Mouse (Mus musculus) kidney, embryonic 14.5 days (tissue): ENCODE results near the gene Kpna7. TPM values are rescaled to one million over a fixed set of nuclear protein-coding genes. Genes with fewer than 3 reads are reported as not detected.
"Not testable (repeated sequence)": the region's sequence is repeated elsewhere in the genome, so short reads cannot be mapped to it uniquely, and the experiment has no call there.

Experiments used
- ATAC-seq: fragments of 200-750 bp; cut with Nextera tagmentation; 2 replicates; pipeline ENCODE4 v1.8.0; 2017; ENCODE audit warnings: moderate number of reproducible peaks, mild to moderate bottlenecking, moderate TSS enrichment, moderate library complexity; ENCODE audit not compliant: low FRiP score, low TSS enrichment
- H3K27ac ChIP-seq: fragments of 300-500 bp; sonication (generic); 2 replicates; pipeline ENCODE4 v1.5.1; 2014; ENCODE audit warnings: low read depth, mild to moderate bottlenecking, low read length, moderate library complexity, mixed read lengths
- H3K27me3 ChIP-seq: fragments of 300-500 bp; sonication (generic); 2 replicates; pipeline ENCODE4 v1.6.1; 2014; ENCODE audit warnings: mild to moderate bottlenecking, low read length; ENCODE audit not compliant: control insufficient read depth, insufficient read depth
- H3K36me3 ChIP-seq: fragments of 300-500 bp; sonication (generic); 2 replicates; pipeline ENCODE4 v1.6.1; 2014; ENCODE audit warnings: low read length, mixed read lengths; ENCODE audit not compliant: control insufficient read depth, insufficient read depth
- H3K4me1 ChIP-seq: fragments of 300-500 bp; sonication (generic); 2 replicates; pipeline ENCODE4 v1.6.1; 2014; ENCODE audit warnings: low read length, mixed read lengths; ENCODE audit not compliant: control insufficient read depth, insufficient read depth
- H3K4me2 ChIP-seq: fragments of 300-500 bp; sonication (generic); replicated peaks from 2 replicates; pipeline ENCODE4 v1.6.1; 2014; ENCODE audit warnings: low read depth, mild to moderate bottlenecking, low read length
- H3K4me3 ChIP-seq: fragments of 300-500 bp; sonication (generic); 2 replicates; pipeline ENCODE4 v1.5.1; 2014; ENCODE audit warnings: mild to moderate bottlenecking, low read length
- H3K9ac ChIP-seq: fragments of 300-500 bp; sonication (generic); 2 replicates; pipeline ENCODE4 v1.6.1; 2014; ENCODE audit warnings: low read depth, mild to moderate bottlenecking, low read length, moderate library complexity
- H3K9me3 ChIP-seq: fragments of 300-500 bp; sonication (generic); 2 replicates; pipeline ENCODE4 v1.6.1; 2016; ENCODE audit warnings: low read length; ENCODE audit not compliant: control insufficient read depth
- WGBS: fragments of 180-500 bp; shearing (Covaris S2); extraction: QIAGEN DNeasy Blood & Tissue Kit; methylation state at CpG from one replicate; pipeline ENCODE4 v1.1.7; 2014; 5-methylcytosine and 5-hydroxymethylcytosine counted together
- polyA plus RNA-seq: library from polyadenylated mRNA; unstranded; fragments of >200 nt; fragmentation: Nextera tagmentation; extraction: Ambion mirVana; gene quantifications from 2 replicates; pipeline ENCODE4 v1.2.1, GENCODE M21; 2014

The Kpna7 gene
- polyA plus RNA-seq, 1 experiment from 2014 or later: not detected

DNA sequence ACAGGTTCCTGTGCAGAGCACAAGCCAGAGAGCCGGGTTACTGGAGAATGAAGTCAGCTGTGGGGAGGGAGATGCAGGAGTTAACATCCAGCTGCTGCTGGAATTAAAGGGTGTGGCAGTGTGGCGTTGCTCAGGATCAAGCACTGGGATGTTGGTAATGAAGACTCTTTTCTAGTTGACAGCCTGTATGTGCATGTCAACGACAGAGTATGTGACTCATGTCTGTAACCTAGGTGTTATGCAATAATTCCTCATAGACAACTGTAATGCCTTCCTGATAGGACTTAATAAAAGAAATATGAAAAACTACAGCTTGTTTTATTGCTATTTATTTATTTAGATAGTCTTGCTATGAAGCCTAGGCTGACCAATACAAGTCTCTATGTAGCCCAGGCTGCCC lies 15.0 kb downstream of the Kpna7 start:
- Histone ChIP-seq H3K27me3 (no peaks in the 10 kb centered on the region), H3K36me3 (no peaks in the 10 kb centered on the region), H3K9ac (no peak overlapping the region), H3K4me1 (no peaks in the 10 kb centered on the region), H3K9me3 (no peaks in the 10 kb centered on the region), H3K27ac (no peak overlapping the region), H3K4me2 (no peak overlapping the region), H3K4me3 (no peak overlapping the region)
- no peak for ATAC-seq
- WGBS: 56% methylated on average over 3 of the region's 3 CpGs

DNA sequence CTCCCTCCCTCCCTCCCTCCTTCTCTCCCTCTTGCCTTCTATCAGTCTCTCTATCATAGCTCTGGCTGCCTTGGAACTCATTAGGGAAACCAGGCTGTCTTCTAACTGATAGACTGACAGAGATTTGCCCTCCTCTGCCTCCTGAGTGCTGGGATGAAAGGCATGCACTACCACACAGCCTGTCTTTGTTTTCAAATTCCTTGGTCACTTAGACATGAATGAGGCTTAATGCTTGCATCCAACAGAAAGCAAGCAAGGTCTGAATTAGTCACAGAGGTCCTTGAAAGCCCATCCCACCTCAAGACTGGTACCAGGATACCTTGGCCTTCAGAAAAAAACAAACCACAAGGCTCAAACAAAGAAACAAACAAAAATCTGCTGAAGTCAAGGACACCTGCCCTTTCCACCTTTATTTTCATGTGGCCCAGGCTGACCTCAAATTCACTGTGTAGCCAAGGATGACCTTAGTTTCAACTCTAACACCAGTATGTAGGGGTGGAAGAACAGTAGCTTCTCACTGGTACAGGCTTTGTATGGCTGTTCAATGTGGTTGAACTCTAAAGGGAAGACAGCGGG lies 19.0 kb downstream of the Kpna7 start:
- Histone ChIP-seq H3K27ac (no peak overlapping the region), H3K4me2 (no peak overlapping the region), H3K27me3 (no peaks in the 10 kb centered on the region), H3K9me3 (no peaks in the 10 kb centered on the region), H3K4me3 (no peak overlapping the region), H3K36me3 (no peaks in the 10 kb centered on the region), H3K9ac (no peak overlapping the region), H3K4me1 (no peaks in the 10 kb centered on the region)
- ATAC-seq: no peak
- 89% methylated on average over 1 of the region's 1 CpGs for WGBS

DNA sequence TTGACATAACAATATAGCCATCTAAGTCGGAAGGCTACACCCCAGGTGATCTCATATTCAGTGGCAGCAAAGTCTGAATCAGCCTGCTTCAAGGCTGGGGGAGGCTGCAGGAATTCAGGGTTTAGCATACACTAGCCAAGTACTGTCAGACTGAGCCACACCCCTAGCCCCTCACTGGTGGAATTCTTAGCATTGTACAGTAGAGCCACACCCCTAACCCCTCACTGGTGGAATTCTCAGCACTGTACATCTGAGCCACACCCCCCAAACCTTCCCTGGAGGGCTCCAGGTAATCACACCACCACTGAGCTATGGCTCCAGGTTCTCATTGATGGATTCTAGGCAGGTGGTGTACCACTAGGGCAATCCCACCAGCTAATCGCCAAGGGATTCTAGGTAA lies 24.3 kb downstream of the Kpna7 start:
- Histone ChIP-seq H3K27ac (no peak overlapping the region), H3K4me2 (no peak overlapping the region), H3K9ac (no peak overlapping the region), H3K36me3 (no peaks in the 10 kb centered on the region), H3K4me3 (no peak overlapping the region), H3K4me1 (no peaks in the 10 kb centered on the region), H3K27me3 (no peaks in the 10 kb centered on the region), H3K9me3 (no peaks in the 10 kb centered on the region)
- 67% methylated on average over 2 of the region's 2 CpGs for WGBS
- no peak for ATAC-seq

DNA sequence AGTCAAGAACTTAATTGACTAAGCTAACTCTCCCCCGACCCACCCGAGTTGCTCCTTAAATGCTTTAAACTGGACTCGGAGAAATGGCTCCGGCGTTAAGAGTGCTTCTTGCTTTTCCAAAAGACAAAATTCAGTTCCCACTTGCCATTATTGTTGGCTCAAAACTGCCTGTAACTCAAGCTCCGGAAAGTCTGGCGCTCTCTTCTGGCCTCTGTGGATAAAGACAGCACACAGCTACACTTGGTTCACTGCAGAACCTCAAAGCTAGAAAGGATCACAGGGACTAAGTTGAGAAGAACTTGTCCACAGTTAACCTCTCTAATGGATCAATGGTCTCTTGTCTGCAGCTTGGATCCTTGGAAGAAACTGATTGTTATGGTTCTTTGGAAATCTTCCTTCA lies 25.1 kb downstream of the Kpna7 start:
- Histone ChIP-seq H3K4me1 (no peaks in the 10 kb centered on the region), H3K27me3 (no peaks in the 10 kb centered on the region), H3K9ac (no peak overlapping the region), H3K9me3 (no peaks in the 10 kb centered on the region), H3K4me2 (no peak overlapping the region), H3K4me3 (no peak overlapping the region), H3K27ac (no peak overlapping the region), H3K36me3 (no peaks in the 10 kb centered on the region)
- WGBS: 90% methylated on average over 7 of the region's 7 CpGs
- ATAC-seq: no peak

DNA sequence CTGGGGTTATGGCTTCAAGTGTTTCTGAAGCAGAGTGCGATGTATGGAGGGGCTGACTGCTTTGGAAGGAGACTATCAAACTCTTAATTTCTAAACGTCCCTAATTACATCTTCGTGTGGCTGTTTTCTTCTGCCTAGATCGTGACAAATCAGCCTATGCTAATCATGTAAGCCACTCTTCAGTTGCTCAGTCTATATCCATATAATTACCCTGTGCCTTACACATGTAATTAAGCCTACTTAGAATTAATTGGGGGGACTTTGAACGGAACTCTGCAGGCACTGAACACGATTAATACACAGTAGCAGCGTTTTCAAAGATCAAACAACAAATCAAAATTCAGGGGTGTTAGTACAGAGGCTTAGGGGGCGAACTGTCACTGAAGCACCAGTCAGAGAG lies 25.9 kb downstream of the Kpna7 start:
- no peak overlapping the region for H3K4me2 ChIP-seq
- no peaks in the 10 kb centered on the region for H3K9me3 ChIP-seq
- 84% methylated on average over 8 of the region's 8 CpGs for WGBS
- no peak for ATAC-seq
- no peaks in the 10 kb centered on the region for H3K36me3 ChIP-seq
- H3K27ac ChIP-seq: no peak overlapping the region
- no peaks in the 10 kb centered on the region for H3K4me1 ChIP-seq
- no peak overlapping the region for H3K4me3 ChIP-seq
- no peak overlapping the region for H3K9ac ChIP-seq
- H3K27me3 ChIP-seq: no peaks in the 10 kb centered on the region

DNA sequence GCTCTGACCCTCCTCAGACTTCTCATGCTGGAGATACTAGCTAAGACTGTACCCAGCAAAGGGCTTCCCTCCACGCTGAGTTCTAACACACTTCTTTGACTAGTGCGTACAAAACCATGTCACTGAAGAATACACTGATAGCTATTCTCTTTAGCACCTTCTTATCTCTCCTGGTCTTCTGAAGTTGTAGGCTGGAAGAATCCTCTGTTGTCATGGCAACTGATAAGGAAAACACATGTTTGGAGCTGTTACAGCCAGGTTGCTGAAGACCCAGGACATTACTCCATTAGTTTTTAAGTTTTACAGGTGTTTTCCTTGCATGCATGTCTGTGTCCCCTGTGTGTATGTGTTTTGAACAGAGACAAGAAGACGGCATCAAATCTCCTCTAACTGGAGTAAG lies 29.6 kb downstream of the Kpna7 start:
- H3K36me3 ChIP-seq, H3K9me3 ChIP-seq, ATAC-seq, H3K27me3 ChIP-seq, H3K4me3 ChIP-seq, H3K4me2 ChIP-seq, H3K4me1 ChIP-seq, H3K27ac ChIP-seq, H3K9ac ChIP-seq: not testable (repeated sequence)
- 88% methylated on average over 3 of the region's 3 CpGs for WGBS

DNA sequence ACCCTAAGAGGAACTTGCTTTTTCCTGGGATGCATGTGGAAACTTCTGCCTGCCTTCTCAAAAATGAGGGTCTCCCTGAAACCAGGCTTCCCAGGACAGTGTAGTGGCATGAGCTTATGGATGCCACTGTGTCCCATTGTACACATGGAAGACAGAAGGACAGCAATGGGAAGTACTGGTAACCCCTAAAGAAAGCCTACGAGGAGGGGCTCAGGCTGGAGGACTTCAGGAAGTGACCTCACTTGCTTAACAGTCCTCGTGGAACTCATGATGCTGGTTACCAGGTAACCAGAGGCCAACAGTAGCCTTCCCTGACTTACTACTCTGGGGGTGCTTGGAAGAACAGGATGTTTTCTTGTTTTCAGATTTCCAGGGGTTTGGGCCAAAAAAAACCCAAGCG lies 41.1 kb downstream of the Kpna7 start, which contains the start of gene 1700018F24Rik:
1700018F24Rik (plus strand) TSS at position 301 of the 400 bp plus-strand sequence.
- H3K27me3 ChIP-seq, H3K36me3 ChIP-seq, H3K9me3 ChIP-seq, H3K4me2 ChIP-seq, ATAC-seq, H3K4me3 ChIP-seq, H3K9ac ChIP-seq, H3K27ac ChIP-seq, H3K4me1 ChIP-seq: not testable (repeated sequence)
- 61% methylated on average over 3 of the region's 3 CpGs for WGBS

DNA sequence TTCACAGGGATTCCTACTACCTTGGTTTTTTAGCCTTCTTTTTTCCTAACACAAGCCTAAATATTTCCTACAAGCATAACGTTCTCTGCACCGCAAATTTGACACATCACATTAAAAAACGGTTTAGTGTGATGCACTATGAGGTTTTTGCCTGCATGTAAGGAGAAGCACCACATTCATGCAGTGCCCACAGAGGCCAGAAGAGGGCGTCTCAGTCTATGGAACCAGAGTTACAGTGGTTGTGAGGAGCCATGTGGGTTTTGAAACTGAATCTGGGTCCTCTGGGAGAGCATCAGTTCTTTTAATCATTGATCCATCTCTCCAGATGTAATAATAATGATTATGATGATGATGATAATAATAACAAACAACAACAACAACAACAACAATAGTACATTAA lies 42.2 kb downstream of the Kpna7 start:
- no peaks in the 10 kb centered on the region for H3K9me3 ChIP-seq
- H3K36me3 ChIP-seq: no peaks in the 10 kb centered on the region
- ATAC-seq: no peak
- H3K4me3 ChIP-seq: no peak overlapping the region
- no peaks in the 10 kb centered on the region for H3K4me1 ChIP-seq
- no peak overlapping the region for H3K27ac ChIP-seq
- no peak overlapping the region for H3K4me2 ChIP-seq
- no peak overlapping the region for H3K9ac ChIP-seq
- H3K27me3 ChIP-seq: no peaks in the 10 kb centered on the region
- 49% methylated on average over 4 of the region's 4 CpGs for WGBS

DNA sequence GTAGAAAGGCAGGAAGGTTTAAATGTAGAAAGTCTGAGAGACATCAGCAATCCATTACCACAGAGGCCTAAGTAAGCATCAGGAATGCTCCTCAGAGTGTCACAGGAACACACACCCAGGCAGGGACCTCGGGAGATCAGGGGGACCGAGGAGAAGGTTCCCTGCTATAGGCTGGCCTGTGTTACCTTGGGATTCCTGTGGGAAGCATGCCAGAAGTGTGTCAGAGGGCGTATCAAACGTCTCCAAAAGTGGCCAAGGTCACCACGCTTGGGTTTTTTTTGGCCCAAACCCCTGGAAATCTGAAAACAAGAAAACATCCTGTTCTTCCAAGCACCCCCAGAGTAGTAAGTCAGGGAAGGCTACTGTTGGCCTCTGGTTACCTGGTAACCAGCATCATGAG lies 51.4 kb downstream of the Kpna7 start, which contains the start of gene Gm4871:
Gm4871 (minus strand) TSS at position 364 of the 400 bp plus-strand sequence.
- 48% methylated on average over 5 of the region's 5 CpGs for WGBS
- not testable (repeated sequence) for H3K9ac ChIP-seq, H3K27ac ChIP-seq, H3K4me1 ChIP-seq, H3K36me3 ChIP-seq, ATAC-seq, H3K27me3 ChIP-seq, H3K4me3 ChIP-seq, H3K4me2 ChIP-seq, H3K9me3 ChIP-seq
